Mouse (Mus musculus): ENCODE results near the gene Pick1.

Gene Pick1

GRCm38 (mm10) chr15:79270317-79271123 is 41.5 kb downstream of the Pick1 start:
- peak; percentile 27 for DNase-seq (ENCODE audit: low read depth)

GRCm38 (mm10) chr15:79271124-79271746 is 42.3 kb downstream of the Pick1 start:
- peak; percentile 46 for DNase-seq (ENCODE audit: low read depth)

- DNase-seq (ENCODE audit: low read depth) = no peak
Measured at GRCm38 (mm10) chr15:79273020-79273419, 44.0 kb downstream of the Pick1 start.

GRCm38 (mm10) chr15:79277728-79278127 is 48.8 kb downstream of the Pick1 start:
- DNase-seq (ENCODE audit: low read depth) = no peak

- peak; percentile 58 for DNase-seq (ENCODE audit: low read depth)
Measured at GRCm38 (mm10) chr15:79280209-79280608, 51.2 kb downstream of the Pick1 start.

- peak; percentile 45 for DNase-seq (ENCODE audit: low read depth)
Measured at GRCm38 (mm10) chr15:79280850-79281249, 51.9 kb downstream of the Pick1 start.

- DNase-seq (ENCODE audit: low read depth) = peak; percentile 47
Measured at GRCm38 (mm10) chr15:79281389-79281788, 52.4 kb downstream of the Pick1 start.

- DNase-seq (ENCODE audit: low read depth) = no peak
Measured at GRCm38 (mm10) chr15:79282434-79282833, 53.5 kb downstream of the Pick1 start.

- no peak for DNase-seq (ENCODE audit: low read depth)
Measured at GRCm38 (mm10) chr15:79283371-79283770, 54.4 kb downstream of the Pick1 start.

- no peak for DNase-seq (ENCODE audit: low read depth)
Measured at GRCm38 (mm10) chr15:79285399-79285798, 56.4 kb downstream of the Pick1 start, which contains the start of gene Baiap2l2. Baiap2l2 (minus strand) TSS chr15:79285537.

GRCm38 (mm10) chr15:79286141-79286540 is 57.2 kb downstream of the Pick1 start:
- DNase-seq (ENCODE audit: low read depth) = no peak

GRCm38 (mm10) chr15:79287091-79287490 is 58.1 kb downstream of the Pick1 start:
- no peak for DNase-seq (ENCODE audit: low read depth)

- DNase-seq (ENCODE audit: low read depth) = no peak
Measured at GRCm38 (mm10) chr15:79288387-79288786, 59.4 kb downstream of the Pick1 start.

- no peak for DNase-seq (ENCODE audit: low read depth)
Measured at GRCm38 (mm10) chr15:79289441-79289840, 60.5 kb downstream of the Pick1 start.

GRCm38 (mm10) chr15:79290340-79290739 is 61.4 kb downstream of the Pick1 start:
- DNase-seq (ENCODE audit: low read depth) = no peak

GRCm38 (mm10) chr15:79292779-79293178 is 63.8 kb downstream of the Pick1 start:
- DNase-seq (ENCODE audit: low read depth) = no peak

- DNase-seq (ENCODE audit: low read depth) = no peak
Measured at GRCm38 (mm10) chr15:79298553-79298952, 69.6 kb downstream of the Pick1 start.

Measured in NIH3T3 (cell line).